Mouse (Mus musculus) Muller cell, postnatal 12 days (primary cell): Measurements from ENCODE around the gene S1pr4.

Experiments used
- DNase-seq: peaks from one replicate; pipeline ENCODE4 v3.0.0-alpha.2; 2015; ENCODE audit errors: inconsistent ontology term

Gene S1pr4

GRCm38 (mm10) chr10:81500032-81500431, at the start of gene S1pr4:
TSS of gene S1pr4 (minus strand) at chr10:81500132.
- no peak for DNase-seq

- no peak for DNase-seq
Observed at GRCm38 (mm10) chr10:81548944-81549343, 49.0 kb upstream of the S1pr4 start.

- DNase-seq, result no peak
Observed at GRCm38 (mm10) chr10:81546788-81547571, 47.0 kb upstream of the S1pr4 start.

- no peak for DNase-seq
Observed at GRCm38 (mm10) chr10:81546332-81546731, 46.4 kb upstream of the S1pr4 start.

DNA sequence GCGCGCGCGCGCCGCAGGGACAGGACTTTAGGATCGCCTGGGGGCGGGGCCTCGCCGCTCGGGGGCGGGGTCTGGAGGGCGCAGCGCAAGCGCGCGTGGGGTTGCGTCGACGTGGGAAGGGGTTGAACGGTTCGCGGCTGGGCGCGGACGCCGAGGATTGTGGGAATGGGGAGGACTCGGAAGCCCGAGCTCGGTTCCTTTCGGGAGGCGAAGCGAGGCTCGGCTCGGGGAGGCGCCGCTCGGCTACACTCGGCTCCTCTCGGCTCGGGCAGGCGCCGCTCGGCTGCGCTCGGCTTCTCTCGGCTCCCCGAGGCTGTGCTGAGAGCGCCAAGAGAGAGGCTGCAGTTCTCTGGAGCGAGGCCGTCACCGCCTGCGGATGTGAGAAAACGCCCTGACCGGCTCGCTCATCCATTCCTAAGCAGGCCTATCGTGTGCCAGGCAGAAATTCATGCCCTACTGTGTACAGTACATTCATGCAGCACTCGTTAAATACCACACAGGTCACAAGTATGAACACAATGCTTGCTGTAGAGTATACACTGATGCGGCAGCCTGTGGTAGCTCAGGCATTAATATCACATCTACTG, 45.3 kb upstream of the S1pr4 start, which contains the start of gene Gna11:
Gene Gna11, minus strand, starts transcription at position 30 of the 587 bp plus-strand sequence.
- peak; percentile 100 for DNase-seq

DNA sequence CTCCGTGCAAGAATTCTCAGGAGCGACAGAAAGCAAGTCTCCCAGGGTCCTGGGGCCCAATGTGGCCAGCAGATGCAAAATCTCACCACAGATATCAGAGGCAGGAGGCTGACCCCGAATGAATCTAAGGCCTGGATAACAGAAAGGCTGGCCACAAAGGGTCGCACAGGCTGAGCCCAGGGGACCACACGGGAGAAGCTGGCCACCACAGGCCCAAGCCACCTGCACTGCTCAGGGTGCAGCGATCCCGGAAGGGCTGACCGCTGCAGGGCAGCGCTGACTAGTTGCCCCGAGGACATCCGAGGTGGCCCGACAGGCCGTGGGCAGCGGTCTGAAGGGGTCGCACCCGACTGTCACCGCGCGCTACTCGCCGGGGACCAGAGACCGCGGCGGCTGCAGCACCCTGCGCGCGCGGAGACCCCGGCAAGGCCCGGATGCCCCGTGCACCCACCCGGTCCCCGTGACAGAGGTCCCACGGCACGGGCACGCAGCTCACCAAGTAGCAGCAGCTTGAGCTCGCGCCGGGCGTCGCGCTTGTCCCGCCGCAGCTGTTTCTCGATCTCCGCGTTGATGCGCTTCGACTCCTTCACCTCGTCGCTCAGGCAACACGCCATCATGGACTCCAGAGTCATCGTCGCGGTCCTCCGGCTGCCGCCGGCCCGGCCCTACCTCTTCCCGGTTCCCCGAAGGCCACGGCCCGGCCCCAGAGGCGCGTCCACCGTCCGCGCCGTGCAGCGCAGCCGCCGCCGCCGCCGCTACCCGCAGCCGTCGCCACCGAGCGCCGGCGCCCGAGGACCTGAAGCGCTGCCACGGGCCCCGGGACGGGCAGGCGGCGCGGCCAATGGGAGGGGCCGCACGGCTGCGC, 44.6 kb upstream of the S1pr4 start:
- no peak for DNase-seq

GRCm38 (mm10) chr10:81543633-81544032, 43.7 kb upstream of the S1pr4 start:
- DNase-seq, result no peak

DNA sequence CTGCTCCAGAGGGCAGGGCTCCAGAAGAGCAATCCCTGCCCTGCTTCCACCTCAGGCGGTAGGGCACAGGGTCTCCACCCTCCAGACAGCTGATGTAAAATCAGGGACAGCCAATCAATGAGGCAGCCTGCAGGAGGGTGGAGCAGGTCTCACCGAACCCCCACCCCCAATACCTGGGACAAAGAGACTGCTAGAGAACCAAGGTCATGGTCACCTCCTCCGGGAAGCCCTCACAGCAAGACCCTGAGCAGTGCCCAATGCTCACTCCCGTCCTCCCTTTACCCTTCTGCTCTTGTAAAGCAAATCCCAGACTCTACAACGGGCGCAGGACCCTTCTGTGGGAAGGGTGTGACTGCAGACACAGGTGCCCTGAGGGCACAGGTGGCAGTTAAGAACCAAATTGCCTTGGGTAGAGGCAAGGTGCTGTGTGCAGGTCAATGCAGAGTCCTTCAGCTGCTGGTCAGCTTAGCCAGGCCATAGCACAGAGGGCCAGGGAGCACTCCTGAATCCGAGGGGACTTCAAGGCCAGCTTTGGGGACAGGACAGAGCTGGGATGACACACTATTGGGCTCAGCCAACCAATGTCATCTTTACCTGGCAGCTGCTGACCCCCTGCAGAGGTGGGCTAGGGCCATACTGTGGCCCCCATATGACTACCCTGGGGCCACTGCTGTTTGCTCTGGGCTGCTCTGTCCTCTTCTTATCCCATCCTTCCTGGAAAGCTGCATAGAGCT, 43.0 kb upstream of the S1pr4 start:
- no peak for DNase-seq

- DNase-seq, result no peak
Observed at GRCm38 (mm10) chr10:81541803-81542202, 41.9 kb upstream of the S1pr4 start.

DNA sequence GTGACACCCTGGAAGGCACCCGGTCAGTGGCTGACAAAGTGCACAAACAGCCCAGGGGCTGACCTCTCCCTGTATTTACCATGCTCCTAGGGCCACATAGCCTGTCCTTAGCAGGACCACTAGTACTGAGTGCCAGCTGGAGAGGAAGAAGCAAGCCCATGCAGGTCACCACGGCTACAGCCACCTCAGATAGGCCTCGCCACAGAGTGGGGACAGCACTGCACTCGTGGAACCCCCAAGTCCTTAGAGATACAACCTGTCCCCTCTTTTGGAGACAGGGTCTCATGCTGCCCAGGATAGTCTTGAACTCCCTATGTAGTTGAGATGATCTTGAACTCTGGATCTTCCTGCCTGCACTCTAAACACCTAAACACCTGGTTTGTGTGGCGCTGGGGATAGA, 41.4 kb upstream of the S1pr4 start:
- DNase-seq, result no peak

- no peak for DNase-seq
Observed at GRCm38 (mm10) chr10:81538321-81539048, 38.6 kb upstream of the S1pr4 start.

DNA sequence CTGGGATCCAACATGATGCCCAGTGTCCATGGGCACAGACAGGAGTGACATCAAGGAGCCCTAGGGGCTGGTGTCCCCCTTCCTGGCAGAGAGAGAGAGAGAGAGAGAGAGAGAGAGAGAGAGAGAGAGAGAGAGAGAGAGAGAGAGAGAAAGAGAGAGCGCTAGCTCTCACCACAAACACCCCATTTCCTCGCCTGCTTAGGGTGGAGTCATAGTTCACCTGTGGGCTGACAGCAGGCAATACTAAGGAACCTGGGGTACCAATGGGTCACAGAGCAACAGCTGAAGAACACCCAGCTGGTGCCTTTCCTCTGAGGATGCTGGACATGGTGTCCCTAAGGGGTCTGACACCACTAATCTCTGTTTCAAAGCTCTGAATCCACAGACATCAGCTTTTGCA, 37.5 kb upstream of the S1pr4 start:
- DNase-seq, result no peak

DNA sequence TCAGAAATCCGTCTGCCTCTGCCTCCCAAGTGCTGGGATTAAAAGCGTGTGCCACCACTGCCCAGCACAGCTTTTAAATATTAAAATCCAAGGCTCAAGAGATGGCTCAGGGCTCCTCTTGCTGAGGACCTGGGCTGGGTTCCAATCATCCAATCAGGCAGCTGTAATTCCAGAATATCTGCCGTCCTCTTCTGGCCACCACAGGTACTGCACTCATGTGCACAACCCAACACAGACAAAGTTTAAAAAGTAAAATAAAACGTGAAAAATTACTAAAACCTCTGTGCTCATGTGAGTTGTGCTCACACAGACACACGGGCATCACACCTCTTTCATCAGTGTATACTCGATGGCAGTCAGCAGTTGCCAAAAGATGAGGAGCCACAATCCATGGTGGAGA, 36.8 kb upstream of the S1pr4 start:
- no peak for DNase-seq

GRCm38 (mm10) chr10:81534826-81535225, 34.9 kb upstream of the S1pr4 start:
- no peak for DNase-seq

DNA sequence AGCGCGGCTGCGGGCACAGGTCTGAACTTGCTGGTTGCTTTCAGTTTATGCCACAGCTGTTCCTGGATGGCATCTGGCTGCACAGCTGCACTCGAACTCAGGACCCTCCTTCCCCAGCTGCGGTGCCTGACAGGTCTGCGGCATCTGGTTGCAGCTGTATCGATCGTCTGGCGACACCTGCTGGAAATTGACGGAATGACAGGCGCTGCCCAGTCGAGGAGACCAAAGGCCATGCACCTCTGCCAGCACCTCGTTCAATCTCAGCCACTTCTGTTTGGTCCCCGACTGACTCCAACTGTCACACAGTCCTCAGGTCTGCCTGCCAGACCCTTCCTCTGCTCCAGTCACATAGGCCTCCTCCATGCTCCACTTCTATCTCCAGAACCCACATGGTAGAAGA, 26.8 kb upstream of the S1pr4 start:
- DNase-seq, result peak; percentile 31

DNA sequence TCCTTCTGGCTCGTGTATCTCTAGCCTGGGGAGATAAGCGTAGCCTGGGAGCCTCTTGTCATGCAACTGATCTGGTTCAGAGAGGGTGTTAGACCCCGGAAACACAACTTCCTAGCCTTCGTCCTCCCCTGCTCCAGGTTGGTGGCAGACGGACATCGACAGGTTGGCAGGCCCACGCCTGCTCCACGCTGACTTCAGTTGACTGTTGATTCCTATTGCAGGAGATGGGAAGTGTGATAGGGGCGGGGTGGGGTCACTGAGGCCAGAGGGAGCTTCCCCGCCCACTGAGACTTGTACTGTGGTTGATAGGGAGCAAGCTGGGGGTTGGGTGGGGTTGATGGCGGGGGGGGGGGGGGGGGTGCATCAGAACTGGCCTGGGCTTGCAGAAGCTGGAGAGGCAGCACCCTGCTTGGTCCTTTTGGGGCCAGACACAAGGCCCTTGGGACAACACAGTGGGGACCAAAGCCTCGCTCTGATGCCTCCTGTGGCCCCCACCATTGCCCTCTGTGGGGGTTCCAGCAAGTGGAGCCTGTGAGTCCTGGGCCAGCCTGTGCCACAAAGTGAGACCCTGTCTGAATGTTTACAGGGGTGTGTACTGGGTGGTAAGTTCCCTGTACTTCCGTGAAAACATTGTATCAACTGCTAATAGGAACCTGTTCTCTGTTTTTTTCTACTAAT, 25.2 kb upstream of the S1pr4 start:
- no peak for DNase-seq

- no peak for DNase-seq
Observed at GRCm38 (mm10) chr10:81524051-81524605, 24.2 kb upstream of the S1pr4 start, which contains the start of gene Gna15. TSS of gene Gna15 (minus strand) at chr10:81524225.

- DNase-seq, result peak; percentile 36
Observed at GRCm38 (mm10) chr10:81523570-81523969, 23.6 kb upstream of the S1pr4 start.

DNA sequence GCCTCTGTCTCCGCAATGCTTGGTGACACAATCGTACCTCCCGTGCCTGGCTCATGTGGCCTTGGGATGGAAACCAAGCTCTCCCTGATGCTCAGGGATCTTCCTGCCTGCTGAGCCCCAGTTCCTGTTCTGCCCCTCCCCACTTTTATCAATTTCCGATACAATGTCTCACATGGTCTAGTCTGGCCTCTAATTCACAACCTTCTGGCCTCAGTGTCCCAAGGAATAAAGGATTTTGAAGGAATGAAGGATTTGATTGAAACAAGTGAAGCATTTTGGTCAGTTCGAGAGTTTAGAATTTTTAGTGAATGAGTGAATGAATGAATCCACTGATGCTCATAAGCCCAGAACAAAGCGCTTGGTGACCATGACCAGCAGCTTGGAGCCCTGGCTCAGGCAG, 23.2 kb upstream of the S1pr4 start:
- DNase-seq, result no peak

DNA sequence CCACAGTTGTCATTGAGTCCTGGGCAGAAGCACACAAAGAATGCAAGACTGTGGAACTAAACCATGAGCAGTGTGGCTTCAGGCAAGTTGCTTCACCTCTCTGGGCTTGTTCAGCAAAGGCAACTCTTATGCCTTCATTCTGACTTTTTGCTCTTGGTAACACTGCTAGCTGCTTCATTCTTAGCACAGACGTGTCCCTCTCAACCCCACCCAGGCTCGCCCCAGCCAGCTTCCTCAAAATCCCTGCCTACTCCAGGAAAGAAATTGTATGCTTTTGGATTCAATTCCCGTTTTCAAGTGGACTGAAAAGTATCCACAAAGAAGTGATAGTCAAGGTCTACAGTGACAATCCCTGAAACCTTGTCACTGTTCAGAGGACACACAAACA, 20.0 kb upstream of the S1pr4 start:
- no peak for DNase-seq
